Mouse (Mus musculus) midbrain, embryonic 15.5 days (tissue): ENCODE data around the gene Akr1a1. TPM values are rescaled to one million over a fixed set of nuclear protein-coding genes. Genes with fewer than 3 reads are reported as not detected.
A peak's percentile ranks its signal among the peaks of the same experiment; 100 is the strongest.

Experiments
- ATAC-seq: fragments of 200-750 bp; cut with Nextera tagmentation; replicated peaks from 2 replicates; pipeline ENCODE4 v1.8.0; 2017; ENCODE audit warnings: moderate TSS enrichment
- H3K27ac ChIP-seq: fragments of 300-500 bp; sonication (generic); 2 replicates; pipeline ENCODE4 v1.5.1; 2015; ENCODE audit warnings: mild to moderate bottlenecking, inconsistent platforms
- H3K27me3 ChIP-seq: fragments of 300-500 bp; sonication (generic); replicated peaks from 2 replicates; pipeline ENCODE4 v1.6.1; 2015; ENCODE audit warnings: inconsistent platforms
- H3K36me3 ChIP-seq: fragments of 300-500 bp; sonication (generic); replicated peaks from 2 replicates; pipeline ENCODE4 v1.6.1; 2015; ENCODE audit warnings: inconsistent platforms
- H3K4me1 ChIP-seq: fragments of 300-500 bp; sonication (generic); 2 replicates; pipeline ENCODE4 v1.6.1; 2015; ENCODE audit warnings: inconsistent platforms
- H3K4me2 ChIP-seq: fragments of 300-500 bp; sonication (generic); 2 replicates; pipeline ENCODE4 v1.6.1; 2015; ENCODE audit warnings: inconsistent platforms, mild to moderate bottlenecking, moderate library complexity
- H3K4me3 ChIP-seq: fragments of 300-500 bp; sonication (generic); 2 replicates; pipeline ENCODE4 v1.5.1; 2015; ENCODE audit warnings: mild to moderate bottlenecking, inconsistent platforms
- H3K9ac ChIP-seq: fragments of 300-500 bp; sonication (generic); 2 replicates; pipeline ENCODE4 v1.6.1; 2015; ENCODE audit warnings: mild to moderate bottlenecking, inconsistent platforms
- H3K9me3 ChIP-seq: fragments of 300-500 bp; sonication (generic); 2 replicates; pipeline ENCODE4 v1.6.1; 2016; ENCODE audit warnings: inconsistent platforms
- WGBS: fragments of 180-500 bp; shearing (Covaris S2); methylation state at CpG from one replicate; pipeline ENCODE4 v1.1.7; 2015; ENCODE audit warnings: mixed read lengths; 5-methylcytosine and 5-hydroxymethylcytosine counted together
- polyA plus RNA-seq: library from polyadenylated mRNA; unstranded; fragments of >200 nt; fragmentation: Nextera tagmentation; extraction: Ambion mirVana; gene quantifications from 2 replicates; pipeline ENCODE4 v1.2.1, GENCODE M21; 2015

Gene Akr1a1
- polyA plus RNA-seq, 1 experiment from 2014 or later = 675 TPM

DNA sequence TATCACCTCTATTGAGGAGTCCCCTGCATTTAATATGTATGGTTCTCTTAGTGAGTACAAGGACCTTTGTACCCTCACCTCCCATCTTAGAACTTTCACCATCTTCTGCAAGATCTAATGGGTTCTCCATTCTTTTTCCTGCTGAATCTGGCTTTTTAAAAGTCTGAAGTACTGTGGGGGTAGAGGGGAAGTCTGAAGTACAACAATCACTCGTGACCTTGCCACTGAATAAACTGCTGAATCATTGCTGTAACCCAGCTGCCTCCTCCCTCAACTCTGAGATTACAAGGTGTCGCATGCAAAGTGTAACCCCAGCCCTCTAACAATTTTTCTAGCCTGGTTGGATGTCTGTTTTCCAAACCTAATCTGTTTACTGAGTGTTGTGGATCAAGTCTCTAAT is 3.6 kb upstream of the Akr1a1 start:
- H3K4me1 ChIP-seq = peaks cover 8% of the 10 kb centered on the region
- H3K27me3 ChIP-seq = no peaks in the 10 kb centered on the region
- 67% methylated on average over 2 of the region's 2 CpGs for WGBS
- no peak overlapping the region for H3K9ac ChIP-seq
- no peak for ATAC-seq
- no peak overlapping the region for H3K27ac ChIP-seq
- H3K9me3 ChIP-seq = no peaks in the 10 kb centered on the region
- H3K36me3 ChIP-seq = no peaks in the 10 kb centered on the region
- no peak overlapping the region for H3K4me3 ChIP-seq
- no peak overlapping the region for H3K4me2 ChIP-seq

DNA sequence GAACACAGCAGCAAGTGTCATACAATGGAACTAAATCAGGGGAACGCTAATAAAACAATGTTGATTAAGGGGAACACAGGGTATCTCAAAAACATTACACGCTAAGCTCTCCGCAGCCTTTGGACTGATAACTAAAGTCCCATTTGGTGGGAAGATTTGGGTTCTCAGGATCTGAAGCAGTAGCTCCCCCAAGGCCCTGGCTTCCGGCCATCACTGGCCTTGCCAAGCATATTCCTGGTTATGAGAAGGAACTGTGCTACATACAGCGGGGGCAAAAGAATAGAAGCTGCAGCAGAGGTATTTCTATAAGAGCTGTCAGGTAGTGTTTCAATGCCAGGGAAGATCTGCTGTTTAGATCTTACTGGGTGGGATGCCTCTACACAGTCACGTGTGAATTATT is 1.7 kb upstream of the Akr1a1 start:
- no peak overlapping the region for H3K9ac ChIP-seq
- peaks cover 26% of the 10 kb centered on the region for H3K4me1 ChIP-seq
- no peak overlapping the region for H3K4me2 ChIP-seq
- ATAC-seq = no peak
- H3K36me3 ChIP-seq = no peaks in the 10 kb centered on the region
- H3K9me3 ChIP-seq = no peaks in the 10 kb centered on the region
- no peak overlapping the region for H3K4me3 ChIP-seq
- no peak overlapping the region for H3K27ac ChIP-seq
- WGBS = 90% methylated on average over 6 of the region's 6 CpGs
- no peaks in the 10 kb centered on the region for H3K27me3 ChIP-seq

DNA sequence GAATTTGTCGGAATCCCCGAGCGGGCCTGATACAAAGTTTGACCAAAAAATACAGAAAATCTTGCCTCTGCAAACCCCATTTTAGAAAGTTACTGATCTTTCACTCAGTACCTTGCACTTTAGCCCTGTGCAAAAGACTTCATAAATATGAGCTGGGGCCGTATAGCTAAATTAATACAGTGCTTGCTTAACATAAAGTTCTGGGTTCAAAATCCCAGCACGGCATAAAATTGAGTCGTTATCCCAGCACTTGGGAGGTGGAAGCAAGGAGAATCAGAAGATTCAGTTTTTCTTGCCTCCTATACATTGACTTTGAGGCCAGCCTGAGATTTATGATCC is 286 bp upstream of the Akr1a1 start:
- Histone ChIP-seq H3K36me3 (no peaks in the 10 kb centered on the region), H3K27ac (peak overlapping the region; percentile 34; the same call in 1 of the 2 replicates), H3K4me3 (peak overlapping the region; percentile 98), H3K4me2 (peak overlapping the region; percentile 79), H3K9me3 (no peaks in the 10 kb centered on the region), H3K4me1 (peaks cover 38% of the 10 kb centered on the region), H3K9ac (peak overlapping the region; percentile 92), H3K27me3 (no peaks in the 10 kb centered on the region)
- 11% methylated on average over 6 of the region's 6 CpGs for WGBS
- no peak for ATAC-seq

DNA sequence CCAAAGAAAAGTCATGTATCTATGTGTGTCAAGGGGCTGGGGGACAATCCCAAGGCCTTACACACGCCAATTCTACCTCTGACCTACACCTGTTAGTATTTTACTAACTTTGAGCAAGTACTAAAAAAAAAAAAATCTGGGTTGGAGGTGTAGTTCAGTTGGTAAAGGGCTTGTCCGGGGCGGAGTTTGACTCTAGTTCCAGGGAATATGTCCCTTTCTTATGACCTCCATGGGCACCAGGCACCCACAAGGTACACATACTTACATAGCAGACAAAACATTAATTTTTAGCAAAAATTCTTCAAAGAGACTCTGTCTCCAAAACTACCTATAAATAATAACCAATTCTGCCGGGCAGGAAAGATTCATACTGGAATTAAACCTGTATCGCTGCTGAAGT is 1.1 kb downstream of the Akr1a1 start:
- Histone ChIP-seq H3K9me3 (no peaks in the 10 kb centered on the region), H3K9ac (peak overlapping the region; percentile 92), H3K4me1 (peaks cover 38% of the 10 kb centered on the region), H3K27me3 (no peaks in the 10 kb centered on the region), H3K4me2 (peak overlapping the region; percentile 79), H3K27ac (peak overlapping the region; percentile 87), H3K4me3 (peak overlapping the region; percentile 98), H3K36me3 (no peaks in the 10 kb centered on the region)
- no peak for ATAC-seq
- WGBS = 44% methylated on average over 5 of the region's 5 CpGs

DNA sequence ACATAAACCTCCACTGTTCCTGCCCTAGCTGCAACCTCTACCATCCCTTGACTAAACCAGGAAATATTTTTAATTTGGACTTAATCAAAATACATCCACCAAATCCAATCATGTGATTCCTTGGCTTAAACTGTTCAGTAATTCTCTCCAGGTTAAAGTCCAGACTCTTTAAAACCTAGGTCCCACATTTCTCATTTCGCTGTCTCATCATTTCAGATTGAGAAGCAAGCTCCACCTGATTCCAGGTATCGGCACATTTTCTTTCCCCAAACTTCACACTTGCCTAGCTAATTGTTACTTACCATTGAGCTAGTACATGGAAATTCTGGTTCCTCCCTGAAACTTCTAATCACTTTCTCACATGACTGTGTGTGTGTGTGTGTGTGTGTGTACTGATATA is 2.1 kb downstream of the Akr1a1 start:
- Histone ChIP-seq H3K36me3 (no peaks in the 10 kb centered on the region), H3K9me3 (no peaks in the 10 kb centered on the region), H3K9ac (no peak overlapping the region), H3K27ac (no peak overlapping the region), H3K4me3 (no peak overlapping the region; the same call in 1 of the 2 replicates), H3K4me1 (peaks cover 38% of the 10 kb centered on the region), H3K27me3 (no peaks in the 10 kb centered on the region), H3K4me2 (peak overlapping the region; percentile 79)
- no peak for ATAC-seq
- 96% methylated on average over 2 of the region's 2 CpGs for WGBS

DNA sequence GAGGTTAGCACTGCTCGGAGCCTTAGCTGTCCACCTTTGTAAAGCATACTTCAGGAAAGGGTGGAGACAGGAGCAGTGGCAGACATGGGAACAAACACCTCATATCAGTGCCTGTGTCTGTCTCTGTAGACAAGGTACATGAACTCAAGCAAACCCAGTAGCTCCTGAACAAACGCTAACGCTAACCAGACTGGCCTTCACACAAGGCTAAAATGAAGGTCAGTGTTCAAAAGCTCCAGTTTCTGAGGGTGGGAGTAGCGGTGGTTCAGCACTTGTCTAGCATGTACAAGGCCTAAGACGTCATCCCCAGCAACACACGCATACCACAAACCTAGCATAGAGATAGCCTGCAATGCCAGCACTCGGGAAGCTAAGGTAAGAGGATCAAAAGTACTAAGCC is 5.9 kb downstream of the Akr1a1 start:
- peaks cover 34% of the 10 kb centered on the region for H3K4me1 ChIP-seq
- 90% methylated on average over 7 of the region's 7 CpGs for WGBS
- H3K27ac ChIP-seq = no peak overlapping the region
- H3K4me2 ChIP-seq = no peak overlapping the region
- H3K9ac ChIP-seq = no peak overlapping the region
- H3K27me3 ChIP-seq = no peaks in the 10 kb centered on the region
- no peaks in the 10 kb centered on the region for H3K9me3 ChIP-seq
- peaks cover 15% of the 10 kb centered on the region for H3K36me3 ChIP-seq
- no peak for ATAC-seq
- H3K4me3 ChIP-seq = no peak overlapping the region

DNA sequence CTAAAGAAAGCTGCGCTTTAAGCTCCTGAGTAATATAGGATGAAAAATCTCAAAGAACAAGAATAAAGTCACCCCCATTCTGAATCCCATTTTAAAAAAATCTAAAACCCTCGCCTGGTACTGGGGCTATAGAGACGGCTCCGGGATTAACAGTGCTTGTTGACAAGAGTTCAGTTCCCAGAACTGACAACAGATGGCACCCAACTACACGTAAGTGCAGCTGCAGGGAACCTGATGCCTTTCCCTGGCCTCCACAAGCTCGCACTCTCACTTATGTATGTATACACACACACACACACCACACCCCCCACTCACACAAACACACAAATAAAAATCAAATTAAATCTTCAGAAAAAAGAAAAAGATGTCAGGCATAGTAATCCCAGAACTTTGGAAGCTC is 7.2 kb downstream of the Akr1a1 start:
- Histone ChIP-seq H3K4me1 (peaks cover 22% of the 10 kb centered on the region), H3K9ac (no peak overlapping the region), H3K4me3 (no peak overlapping the region), H3K9me3 (no peaks in the 10 kb centered on the region), H3K4me2 (no peak overlapping the region), H3K27ac (no peak overlapping the region), H3K36me3 (peaks cover 25% of the 10 kb centered on the region), H3K27me3 (no peaks in the 10 kb centered on the region)
- 0 out of 2 replicates have a peak, but pooled peaks have one; percentile 50 for ATAC-seq
- WGBS = 51% methylated on average over 6 of the region's 6 CpGs

DNA sequence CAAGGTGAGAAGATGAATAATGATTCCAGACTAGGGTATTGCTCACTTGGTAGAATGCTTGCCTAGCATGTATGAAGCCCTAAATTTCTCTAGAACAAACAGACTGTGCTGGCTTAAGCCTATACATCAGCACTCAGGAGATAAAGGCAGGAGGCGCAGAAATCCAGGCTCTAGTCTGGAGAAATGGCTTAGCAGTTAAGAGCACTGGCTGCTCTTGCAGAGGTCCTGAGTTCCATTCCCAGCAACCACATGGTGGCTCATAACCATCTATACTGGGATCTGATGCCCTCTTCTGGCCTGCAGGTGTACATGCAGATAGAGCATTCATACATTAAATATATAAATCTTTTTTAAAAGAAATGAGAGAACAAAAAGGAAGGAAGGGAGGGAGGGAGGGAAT is 9.4 kb downstream of the Akr1a1 start:
- Histone ChIP-seq H3K4me2 (no peak overlapping the region), H3K27ac (no peak overlapping the region), H3K4me3 (no peak overlapping the region), H3K4me1 (peaks cover under 1% of the 10 kb centered on the region), H3K9me3 (no peaks in the 10 kb centered on the region), H3K9ac (no peak overlapping the region), H3K36me3 (peaks cover 39% of the 10 kb centered on the region), H3K27me3 (no peaks in the 10 kb centered on the region)
- 100% methylated on average over 1 of the region's 1 CpGs for WGBS
- ATAC-seq = no peak

DNA sequence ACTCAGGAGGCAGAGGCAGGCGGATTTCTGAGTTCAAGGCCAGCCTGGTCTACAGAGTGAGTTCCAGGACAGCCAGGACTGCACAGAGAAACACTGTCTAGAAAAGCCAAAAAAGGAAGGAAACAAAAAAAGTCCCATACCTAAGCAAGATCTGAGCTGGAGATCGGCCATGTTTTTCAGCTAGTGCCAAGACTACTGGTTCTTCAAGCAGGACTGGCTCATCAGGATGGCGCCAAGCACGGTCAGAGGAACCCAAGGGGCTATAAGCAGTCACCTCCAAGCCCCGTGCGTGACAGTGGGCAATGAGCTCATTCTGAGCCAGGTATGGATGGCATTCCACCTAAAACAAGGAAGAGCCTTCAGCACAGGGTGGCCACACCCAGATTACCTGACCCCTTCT is 12.7 kb downstream of the Akr1a1 start:
- no peaks in the 10 kb centered on the region for H3K27me3 ChIP-seq
- 94% methylated on average over 6 of the region's 6 CpGs for WGBS
- peaks cover 49% of the 10 kb centered on the region for H3K36me3 ChIP-seq
- H3K4me3 ChIP-seq = no peak overlapping the region
- H3K4me1 ChIP-seq = no peaks in the 10 kb centered on the region
- no peaks in the 10 kb centered on the region for H3K9me3 ChIP-seq
- no peak for ATAC-seq
- no peak overlapping the region for H3K27ac ChIP-seq
- no peak overlapping the region for H3K9ac ChIP-seq
- H3K4me2 ChIP-seq = no peak overlapping the region

DNA sequence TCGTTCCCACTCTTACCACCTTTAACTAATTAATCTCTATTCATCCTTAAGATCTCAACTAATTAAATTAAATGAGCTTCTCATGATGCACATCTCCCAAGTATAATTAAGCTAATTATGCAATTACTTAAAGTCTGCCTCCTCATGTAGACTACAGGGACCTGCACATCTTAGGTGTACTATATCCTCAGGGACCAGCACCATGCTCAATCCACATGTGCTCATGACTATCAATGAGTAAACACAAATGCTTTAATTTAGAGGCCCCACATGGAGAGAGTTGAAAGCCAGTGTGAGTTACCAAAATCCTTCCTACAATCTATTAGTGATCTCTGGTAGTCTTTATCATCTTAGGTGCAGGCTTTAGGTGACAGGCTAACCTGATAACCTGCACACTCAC is 16.3 kb downstream of the Akr1a1 start:
- Histone ChIP-seq H3K4me1 (no peaks in the 10 kb centered on the region), H3K4me3 (no peak overlapping the region), H3K36me3 (peaks cover 32% of the 10 kb centered on the region), H3K9ac (no peak overlapping the region), H3K27ac (no peak overlapping the region), H3K27me3 (no peaks in the 10 kb centered on the region), H3K9me3 (no peaks in the 10 kb centered on the region), H3K4me2 (no peak overlapping the region)
- no peak for ATAC-seq
- 95% methylated on average over 1 of the region's 1 CpGs for WGBS

DNA sequence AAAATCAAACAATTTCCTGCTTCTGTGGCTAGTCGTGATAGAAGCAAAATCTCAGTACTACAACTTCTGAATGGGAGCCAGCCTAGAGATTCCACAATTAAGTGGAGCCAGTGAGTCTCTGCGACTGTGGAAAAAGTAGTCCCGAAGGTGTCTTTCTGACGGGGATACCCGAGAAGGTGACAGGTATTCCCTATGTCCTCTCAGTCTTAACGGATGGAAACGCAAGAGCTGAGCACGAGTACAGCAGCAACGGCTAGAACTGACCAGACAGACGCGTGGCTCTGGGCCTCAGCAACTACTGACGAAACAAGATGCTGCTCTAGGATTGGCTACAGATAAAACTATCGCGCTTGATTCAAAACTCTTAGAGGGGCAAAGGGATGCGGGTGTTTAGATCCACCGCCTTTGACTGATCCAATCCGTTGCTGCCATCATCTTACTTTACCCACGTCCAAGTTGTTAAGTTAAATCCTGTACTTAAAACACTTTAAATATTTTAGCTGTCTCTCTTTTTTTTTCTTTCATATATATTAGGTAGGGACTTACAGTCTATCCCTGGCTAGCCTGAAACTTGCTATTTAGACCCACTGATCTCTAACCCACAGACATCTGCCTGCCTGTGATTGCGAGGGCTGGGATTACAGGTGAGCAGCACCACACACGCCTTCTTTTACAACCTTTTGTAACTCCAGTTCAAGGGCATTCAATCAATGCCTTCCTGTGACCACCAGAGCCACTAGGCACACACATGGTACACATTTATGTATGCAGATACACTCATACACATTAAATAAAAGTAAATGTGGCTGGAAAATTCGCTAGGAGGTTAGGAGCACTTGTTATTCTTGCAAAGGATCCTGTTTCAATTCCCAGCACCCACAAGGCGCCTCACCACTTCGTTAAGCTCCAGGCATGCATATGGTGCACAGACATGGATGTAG is 23.5 kb downstream of the Akr1a1 start, which contains the start of gene Nasp:
Gene Nasp (minus strand): TSS at position 220 of the 941 bp plus-strand sequence.
- Histone ChIP-seq H3K9me3 (no peaks in the 10 kb centered on the region), H3K4me3 (peak within 1 kb of the TSS; percentile 98), H3K4me2 (peak within 1 kb of the TSS; percentile 71), H3K9ac (peak within 1 kb of the TSS; percentile 86), H3K27ac (peak within 1 kb of the TSS; percentile 96), H3K36me3 (no peaks in the 10 kb centered on the region), H3K4me1 (peaks cover 23% of the 10 kb centered on the region), H3K27me3 (no peaks in the 10 kb centered on the region)
- peak; percentile 92 for ATAC-seq
- WGBS = 7% methylated on average over 23 of the region's 23 CpGs

DNA sequence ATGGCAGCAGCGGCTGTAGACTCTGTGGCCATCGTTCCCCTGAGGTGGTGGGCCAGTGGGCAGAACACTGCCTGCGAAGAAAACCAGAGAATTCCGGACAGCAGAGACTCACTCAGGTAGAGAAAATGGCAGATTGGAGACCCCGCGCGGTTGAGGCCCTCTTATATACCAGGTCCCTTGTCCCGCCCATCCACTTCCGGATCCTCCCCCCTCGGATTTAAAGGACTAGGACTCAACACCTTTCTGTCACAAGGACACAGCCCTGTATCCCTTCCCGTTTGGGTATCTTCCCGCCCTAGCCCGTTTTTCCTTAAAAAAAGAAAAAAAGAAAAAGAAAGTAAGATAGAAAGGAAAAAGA is 24.1 kb downstream of the Akr1a1 start:
- Histone ChIP-seq H3K27me3 (no peaks in the 10 kb centered on the region), H3K9me3 (no peaks in the 10 kb centered on the region), H3K36me3 (no peaks in the 10 kb centered on the region; the same call in 1 of the 2 replicates), H3K9ac (peak overlapping the region; percentile 86), H3K4me1 (peaks cover 23% of the 10 kb centered on the region), H3K27ac (peak overlapping the region; percentile 96), H3K4me2 (peak overlapping the region; percentile 71), H3K4me3 (peak overlapping the region; percentile 98)
- 0% methylated on average over 13 of the region's 13 CpGs for WGBS
- peak; percentile 96 for ATAC-seq
